Mouse (Mus musculus) naive thymus-derived CD4-positive, alpha-beta T cell, adult 2 months (primary cell): ENCODE results near the gene Sgcd.
"Not testable (repeated sequence)": the region's sequence is repeated elsewhere in the genome, so short reads cannot be mapped to it uniquely, and the experiment has no call there.

Experiments
- DNase-seq: peaks from one replicate; pipeline ENCODE4 v3.0.0-alpha.2; 2011; ENCODE audit warnings: low read depth

The Sgcd gene

DNA sequence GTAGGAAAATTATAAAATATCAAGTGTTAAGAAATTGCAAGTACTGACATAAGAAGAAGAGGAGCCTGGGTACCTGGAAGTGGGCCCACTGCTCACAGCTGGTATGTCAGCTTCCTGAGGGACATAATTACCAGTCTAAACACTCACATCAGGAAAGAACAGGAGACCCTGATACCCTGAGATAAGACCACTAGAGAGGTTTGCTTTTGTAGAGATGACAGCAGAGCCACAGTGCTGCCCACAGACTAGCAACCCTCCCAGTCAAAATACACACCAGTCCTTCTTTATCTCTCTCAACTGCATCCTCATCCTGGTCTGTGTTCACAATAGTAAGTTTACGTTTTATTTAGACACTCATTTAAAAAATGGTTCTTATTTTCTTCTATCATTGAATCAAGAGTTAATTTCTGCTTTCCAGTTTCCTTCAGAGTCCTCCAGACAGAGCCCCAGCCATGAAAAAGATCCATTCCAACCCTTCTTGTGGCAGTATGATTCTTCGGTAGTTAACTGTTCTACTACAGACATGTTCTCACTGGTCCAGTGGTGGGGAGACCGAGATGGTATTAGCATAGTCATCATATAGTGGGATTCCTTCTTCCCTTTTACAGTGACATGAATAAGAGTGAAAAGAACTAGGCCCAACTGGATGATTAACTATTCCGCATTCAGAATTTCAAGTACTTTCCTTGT is 211.4 kb downstream of the Sgcd start:
- no peak for DNase-seq

DNA sequence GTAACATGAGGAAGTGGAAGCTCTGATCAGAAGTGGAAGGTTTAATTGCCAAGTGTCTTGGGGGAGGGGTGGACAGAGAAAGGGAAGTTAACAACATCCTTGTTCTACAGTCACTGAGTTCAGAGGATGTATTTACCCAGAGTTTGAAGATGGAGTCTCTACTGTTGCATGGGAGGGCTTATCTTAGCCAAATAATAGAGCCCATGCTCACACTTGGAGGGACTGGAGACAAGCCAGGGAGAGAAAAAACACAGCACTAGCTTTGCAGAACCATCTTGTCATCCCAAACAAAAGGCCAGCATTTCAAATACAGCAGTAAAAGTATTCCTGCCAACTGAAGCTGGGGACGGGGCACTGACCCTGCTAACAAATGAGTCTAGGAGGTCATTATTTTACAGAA is 212.8 kb downstream of the Sgcd start:
- DNase-seq: no peak

GRCm38 (mm10) chr11:47765859-47766258 is 222.9 kb downstream of the Sgcd start:
- DNase-seq: no peak

DNA sequence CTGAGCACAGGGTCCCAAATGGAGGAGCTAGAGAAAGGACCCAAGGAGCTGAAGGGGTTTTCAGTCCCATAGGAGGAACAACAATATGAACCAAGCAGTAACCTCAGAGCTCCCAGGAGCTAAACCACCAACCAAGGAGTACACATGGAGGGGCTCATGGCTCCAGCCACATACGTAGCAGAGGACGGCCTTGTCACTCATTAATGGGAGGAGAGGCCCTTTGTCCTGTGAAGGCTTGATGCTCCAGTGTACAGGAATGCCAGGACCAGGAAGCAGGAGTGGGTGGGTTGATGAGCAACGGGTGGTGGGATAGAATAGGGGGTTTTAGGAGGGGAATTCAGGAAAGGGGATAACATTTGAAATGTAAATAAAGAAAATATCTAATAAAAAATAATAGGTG is 225.2 kb downstream of the Sgcd start:
- DNase-seq: not testable (repeated sequence)

GRCm38 (mm10) chr11:47759015-47759414 is 229.8 kb downstream of the Sgcd start:
- DNase-seq: no peak

GRCm38 (mm10) chr11:47742806-47743205 is 246.0 kb downstream of the Sgcd start:
- no peak for DNase-seq

DNA sequence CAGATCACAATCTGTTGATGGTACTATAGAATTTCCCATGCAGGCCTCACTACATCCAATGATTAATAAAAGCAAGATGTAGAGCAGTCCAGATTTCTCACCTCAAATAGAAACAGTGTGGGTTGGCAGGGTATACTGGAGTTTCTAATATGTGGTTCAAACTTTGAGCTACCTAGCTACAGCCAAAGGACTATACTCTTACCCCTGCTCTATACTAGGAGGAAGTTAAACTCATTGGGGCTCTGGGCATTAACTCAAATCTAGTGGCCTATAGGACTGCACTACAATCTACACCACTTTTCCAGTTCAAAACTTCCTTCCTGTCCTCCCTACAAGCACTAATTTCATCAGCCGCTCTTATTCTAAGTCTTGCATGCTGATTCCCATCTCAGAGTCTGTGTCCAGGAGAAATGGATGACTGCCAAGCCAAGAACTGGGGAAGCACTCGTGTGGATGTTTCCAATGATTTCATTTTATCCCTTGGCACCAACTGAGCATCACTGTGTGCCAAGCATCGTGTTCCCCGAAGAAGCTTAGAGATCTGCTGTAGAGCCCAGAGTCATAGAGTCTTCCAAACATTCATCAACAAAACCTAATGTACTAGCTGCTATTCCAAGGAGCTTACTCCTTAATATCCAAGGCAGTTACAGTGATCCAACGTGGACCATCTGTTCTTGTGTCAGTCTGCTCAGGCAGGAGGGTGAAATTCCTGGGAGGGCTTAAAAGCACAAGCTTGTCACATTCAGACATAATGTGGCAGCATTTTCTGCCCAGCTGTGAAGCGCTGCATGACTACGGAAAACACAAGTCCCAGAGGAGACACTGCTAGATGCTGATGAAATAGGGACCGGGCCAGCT is 283.6 kb downstream of the Sgcd start:
- DNase-seq: no peak

GRCm38 (mm10) chr11:47695611-47696010 is 293.2 kb downstream of the Sgcd start:
- DNase-seq: no peak

GRCm38 (mm10) chr11:47658135-47658534 is 330.6 kb downstream of the Sgcd start:
- DNase-seq: peak; percentile 2

- DNase-seq: no peak
These were observed 342.9 kb downstream of the Sgcd start for GRCm38 (mm10) chr11:47645911-47646310.

GRCm38 (mm10) chr11:47641567-47642259 is 347.1 kb downstream of the Sgcd start:
- no peak for DNase-seq

GRCm38 (mm10) chr11:47640556-47640955 is 348.2 kb downstream of the Sgcd start:
- DNase-seq: no peak

DNA sequence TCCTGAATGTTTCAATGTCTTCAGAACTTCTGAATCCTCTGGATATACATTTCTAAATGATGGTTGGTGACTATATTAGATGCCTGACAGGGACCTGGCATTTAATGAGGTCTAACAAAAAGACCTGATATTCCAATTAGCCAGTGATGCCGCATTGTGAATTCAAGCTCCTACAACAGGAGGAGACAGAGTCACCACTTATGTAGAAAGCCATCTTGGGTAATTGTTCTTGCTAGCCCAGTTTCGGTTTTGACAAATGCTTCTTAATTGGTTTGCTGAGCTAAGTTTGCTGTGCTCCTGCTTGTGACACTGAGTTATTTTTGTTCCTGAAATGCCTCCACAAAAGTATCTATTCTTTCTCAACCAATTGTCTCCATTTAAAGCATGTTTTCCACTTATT is 358.6 kb downstream of the Sgcd start:
- no peak for DNase-seq

GRCm38 (mm10) chr11:47609892-47610291 is 378.9 kb downstream of the Sgcd start:
- no peak for DNase-seq

- no peak for DNase-seq
These were observed 414.1 kb downstream of the Sgcd start for GRCm38 (mm10) chr11:47574635-47575034.

GRCm38 (mm10) chr11:47568488-47568887 is 420.3 kb downstream of the Sgcd start:
- DNase-seq: no peak

DNA sequence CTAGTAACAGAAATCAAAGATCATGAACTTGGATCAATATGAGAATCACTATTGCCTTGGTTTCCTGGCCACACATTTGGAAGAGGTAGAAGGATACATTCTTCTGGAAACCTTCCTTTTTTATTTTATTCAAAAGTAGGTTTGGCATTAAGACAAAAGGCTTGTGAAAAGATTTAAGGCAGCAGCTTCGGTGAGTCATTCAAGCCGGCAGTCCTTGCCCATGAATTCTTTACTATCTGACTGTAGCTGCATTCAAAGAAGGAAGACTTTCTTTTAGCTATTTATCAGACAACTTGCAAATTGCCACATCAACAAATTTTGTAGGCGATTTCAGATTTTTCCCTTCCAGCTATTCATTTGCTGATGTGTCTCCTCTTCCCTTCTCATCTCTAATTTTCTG is 422.6 kb downstream of the Sgcd start:
- DNase-seq: no peak

- no peak for DNase-seq
These were observed 463.9 kb downstream of the Sgcd start for GRCm38 (mm10) chr11:47524845-47525244.

DNA sequence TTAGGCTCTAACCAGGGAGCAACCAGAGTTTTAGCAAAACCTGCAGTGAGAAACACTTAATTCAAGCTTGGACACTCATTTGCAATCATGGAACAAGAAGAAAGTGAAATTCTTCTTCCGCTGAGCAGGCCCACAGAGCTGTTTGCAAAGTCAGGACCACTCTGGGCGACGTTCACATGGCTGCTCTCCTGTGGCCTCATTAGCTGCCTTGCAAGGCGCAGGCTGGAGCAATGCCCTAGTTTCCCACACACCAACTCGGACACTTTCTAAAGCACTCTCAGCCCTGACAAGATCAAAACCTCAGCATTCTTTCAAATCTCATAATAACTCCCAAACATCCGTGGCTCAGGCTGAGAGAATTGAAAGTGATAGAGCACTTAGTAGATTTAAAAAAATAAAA is 480.7 kb downstream of the Sgcd start:
- no peak for DNase-seq

- DNase-seq: not testable (repeated sequence)
These were observed 485.5 kb downstream of the Sgcd start for GRCm38 (mm10) chr11:47503236-47503635.

DNA sequence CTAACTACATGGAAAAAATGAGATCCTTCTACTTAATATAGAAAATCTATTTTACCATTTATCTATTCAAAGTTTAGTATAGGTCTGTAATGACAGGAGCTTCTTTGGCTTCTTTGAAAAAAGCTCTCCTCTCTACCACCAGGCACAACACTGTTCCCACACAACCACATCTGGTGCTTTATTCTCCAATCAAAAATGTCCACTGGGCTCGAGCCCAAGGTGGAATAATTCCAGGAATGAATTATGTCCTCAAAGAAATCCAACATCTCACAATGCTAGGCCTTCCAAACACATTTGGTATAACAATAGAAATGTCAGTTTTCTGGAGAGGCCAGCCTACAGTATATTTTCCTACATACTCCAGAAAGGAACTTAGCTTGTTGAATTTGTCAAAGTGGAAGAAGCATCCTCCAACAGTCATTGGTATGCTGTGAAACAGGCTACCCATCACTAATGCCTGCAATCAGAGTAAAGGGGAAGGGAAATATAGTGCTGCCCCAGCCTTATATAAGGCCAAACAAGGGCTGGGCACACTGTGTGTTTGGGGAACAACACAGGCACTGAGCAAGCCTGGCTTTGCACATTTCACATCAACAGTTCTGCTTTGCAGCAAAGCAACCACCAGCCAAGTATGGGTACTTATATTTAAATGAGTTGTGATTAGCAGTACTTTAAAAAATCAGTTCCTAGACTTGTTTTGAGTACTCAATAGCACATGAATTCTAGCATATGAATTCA is 515.1 kb downstream of the Sgcd start:
- no peak for DNase-seq

DNA sequence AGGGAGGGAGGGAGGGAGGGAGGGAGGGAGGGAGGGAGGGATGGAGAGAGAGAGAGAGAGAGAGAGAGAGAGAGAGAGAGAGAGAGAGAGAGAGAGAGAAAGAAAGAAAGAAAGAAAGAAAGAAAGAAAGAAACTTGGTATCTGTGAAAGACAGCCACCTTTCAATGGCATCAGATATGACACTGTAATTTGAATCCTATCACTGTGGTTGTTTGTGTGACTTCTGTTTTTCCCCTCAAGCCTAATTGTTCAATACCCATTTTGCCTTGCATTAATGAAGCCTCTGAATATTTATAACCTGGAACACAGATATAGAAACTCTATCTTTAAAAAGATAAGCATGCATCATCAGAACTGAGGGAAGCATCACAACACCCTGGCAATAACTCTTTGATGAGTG is 528.1 kb downstream of the Sgcd start:
- not testable (repeated sequence) for DNase-seq
